Mouse (Mus musculus) spleen, adult 2 months (tissue): ENCODE results near the gene Calml4. TPM values are rescaled to one million over a fixed set of nuclear protein-coding genes. Genes with fewer than 3 reads are reported as not detected.

ENCODE experiments used
- DNase-seq, 2 experiments: peaks; one replicate each; pipeline versions ENCODE4 v3.0.0 to v3.0.0-alpha.2; 2012 to 2021; ENCODE audit warnings: low spot score in 2 of 2, low read depth in 1 of 2
- H3K27ac ChIP-seq: fragments of 200-500 bp; 2 replicates; pipeline ENCODE4 v1.5.1; 2012; ENCODE audit warnings: low read length, inconsistent platforms; ENCODE audit not compliant: insufficient read depth
- H3K27me3 ChIP-seq: fragments of 200-500 bp; 2 replicates; pipeline ENCODE4 v1.6.1; 2012; ENCODE audit warnings: mild to moderate bottlenecking, moderate library complexity, low read length, inconsistent platforms; ENCODE audit not compliant: control insufficient read depth, insufficient read depth
- H3K36me3 ChIP-seq: fragments of 200-500 bp; 2 replicates; pipeline ENCODE4 v1.6.1; 2012; ENCODE audit warnings: mild to moderate bottlenecking, low read length, inconsistent platforms; ENCODE audit not compliant: control insufficient read depth, insufficient read depth
- H3K4me1 ChIP-seq: fragments of 200-500 bp; 2 replicates; pipeline ENCODE4 v1.6.1; 2011; ENCODE audit warnings: inconsistent platforms; ENCODE audit not compliant: control insufficient read depth, insufficient read depth, insufficient read length
- H3K4me3 ChIP-seq: fragments of 200-500 bp; 2 replicates; pipeline ENCODE4 v1.5.1; 2011; ENCODE audit warnings: mild to moderate bottlenecking, inconsistent platforms; ENCODE audit not compliant: insufficient read depth, insufficient read length; ENCODE audit errors: extremely low read depth
- CTCF ChIP-seq: fragments of 200-500 bp; IDR thresholded peaks from 2 replicates; pipeline ENCODE4 v1.5.1; 2011; ENCODE audit warnings: mild to moderate bottlenecking, inconsistent platforms; ENCODE audit not compliant: insufficient read depth, insufficient read length, insufficient replicate concordance; ENCODE audit errors: extremely low read depth
- POLR2A ChIP-seq: fragments of 200-500 bp; IDR thresholded peaks from 2 replicates; pipeline ENCODE4 v1.6.1; 2011; ENCODE audit warnings: low read depth, low read length, inconsistent platforms
- WGBS: fragments of 180-500 bp; shearing (Covaris S2); methylation state at CpG from one replicate; pipeline ENCODE4 v1.1.7; 2018; 5-methylcytosine and 5-hydroxymethylcytosine counted together
- polyA plus RNA-seq: library from polyadenylated mRNA; depleted of rRNA; stranded (reverse); fragments of >200 nt; gene quantifications from 2 replicates; pipeline ENCODE4 v1.2.3, GENCODE M21; 2012; rRNA removed

The Calml4 gene
- polyA plus RNA-seq, 1 experiment: 1.6 TPM

DNA sequence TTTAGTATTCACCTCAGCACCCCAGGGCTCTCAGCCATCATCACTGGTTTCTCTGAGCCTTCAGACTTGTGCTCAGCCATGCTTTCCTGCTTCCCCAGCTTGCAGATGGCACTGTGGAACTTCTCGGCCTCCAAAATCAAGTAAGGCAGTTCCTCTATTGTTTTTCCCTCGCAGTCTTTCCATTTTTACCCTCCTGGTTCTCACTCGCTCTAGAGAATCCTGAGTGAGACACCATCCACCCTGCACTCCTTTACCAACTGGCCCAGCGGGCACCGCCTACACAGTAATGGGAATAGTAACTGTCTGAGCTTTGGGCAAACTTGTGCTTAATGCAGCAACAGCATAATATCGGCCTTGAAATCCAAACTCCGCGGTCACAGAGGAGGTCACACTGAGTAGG is 47.2 kb downstream of the Calml4 start:
- no peak overlapping the region for H3K27ac ChIP-seq
- DNase-seq: no peak
- H3K27me3 ChIP-seq: no peaks in the 10 kb centered on the region
- H3K4me1 ChIP-seq: no peaks in the 10 kb centered on the region
- peaks cover 20% of the 10 kb centered on the region for H3K36me3 ChIP-seq
- H3K4me3 ChIP-seq: no peak overlapping the region
- TF ChIP-seq CTCF: no peak
- no peak for TF ChIP-seq POLR2A
- WGBS: 93% methylated on average over 8 of the region's 8 CpGs

DNA sequence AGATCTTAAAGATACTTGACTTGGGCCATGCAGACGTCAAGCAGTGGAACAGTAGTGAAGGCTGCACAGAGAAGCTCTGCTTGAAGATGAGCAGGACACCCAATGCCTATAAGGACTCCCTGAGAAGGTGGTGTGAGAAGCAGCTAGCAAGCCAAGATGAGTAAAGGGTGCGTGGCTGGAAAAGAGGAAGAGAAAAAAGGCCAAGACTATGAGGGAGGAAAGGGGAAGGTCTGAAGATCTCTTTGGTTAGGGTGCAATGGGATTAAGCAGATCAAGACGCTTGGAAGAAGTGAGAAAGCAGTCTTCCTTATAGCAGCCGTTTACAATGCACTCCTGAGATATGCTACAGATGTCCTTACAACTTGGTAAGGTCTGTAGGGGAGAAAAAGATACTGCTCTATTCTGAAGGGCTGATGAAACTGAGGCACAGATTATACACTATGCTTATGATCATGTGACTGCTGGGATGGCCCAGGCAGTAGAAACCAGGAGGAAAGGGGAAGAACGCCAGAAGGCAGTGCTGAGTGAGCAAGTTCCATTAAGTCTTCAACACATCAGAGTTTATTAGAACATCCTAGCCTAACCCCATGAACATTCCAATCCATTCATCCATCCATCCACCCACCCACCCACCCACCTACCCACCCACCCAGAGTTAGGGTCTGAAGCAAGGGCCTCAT is 55.6 kb downstream of the Calml4 start:
- TF ChIP-seq POLR2A: no peak
- no peak for TF ChIP-seq CTCF
- Histone ChIP-seq H3K27ac (no peak overlapping the region), H3K27me3 (no peaks in the 10 kb centered on the region), H3K36me3 (peaks cover 27% of the 10 kb centered on the region), H3K4me1 (no peaks in the 10 kb centered on the region), H3K4me3 (no peak overlapping the region)
- 62% methylated on average over 5 of the region's 5 CpGs for WGBS
- DNase-seq: no peak

DNA sequence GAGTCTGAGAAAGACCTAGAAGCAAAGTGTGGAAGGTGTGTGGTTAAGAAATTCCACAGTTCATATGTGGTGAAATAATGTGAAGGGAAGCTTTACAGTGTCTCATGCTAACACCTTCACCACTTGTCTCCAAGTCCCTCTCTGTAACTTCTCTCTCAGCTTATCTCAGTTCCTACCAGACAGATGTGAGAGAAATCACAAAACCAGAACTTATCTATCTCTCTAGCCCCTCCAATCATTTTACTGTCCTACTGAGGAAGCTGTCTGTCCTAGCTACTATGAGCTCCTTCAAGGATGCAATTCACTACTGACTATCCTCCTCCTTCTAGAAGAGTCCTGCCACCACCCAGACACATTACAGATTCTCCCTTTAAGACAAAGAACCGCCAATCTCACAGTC is 59.2 kb downstream of the Calml4 start:
- Histone ChIP-seq H3K4me1 (no peaks in the 10 kb centered on the region; the same call in 1 of the 2 replicates), H3K36me3 (peaks cover 24% of the 10 kb centered on the region), H3K27ac (no peak overlapping the region), H3K4me3 (no peak overlapping the region), H3K27me3 (no peaks in the 10 kb centered on the region)
- DNase-seq: no peak
- WGBS: 100% methylated on average over 1 of the region's 1 CpGs
- TF ChIP-seq POLR2A (no peak), CTCF (no peak)

DNA sequence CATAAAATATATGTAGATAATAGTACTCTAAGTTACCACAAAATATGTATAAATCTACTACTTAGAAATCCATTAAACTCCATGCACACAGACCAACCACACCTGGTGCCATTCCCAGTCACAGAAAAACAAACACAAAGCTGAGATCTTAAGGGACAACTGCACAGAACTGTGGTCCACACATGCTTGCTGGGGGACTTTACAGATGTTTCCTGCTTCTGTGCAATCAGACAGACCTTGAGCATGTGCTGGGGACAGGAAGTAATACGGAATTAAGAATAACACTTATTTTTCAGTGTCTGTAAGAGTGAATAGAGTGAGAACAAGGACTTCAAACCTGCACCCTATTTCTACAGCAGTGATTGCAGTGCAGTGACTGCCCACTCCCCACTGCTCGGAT is 63.0 kb downstream of the Calml4 start:
- no peaks in the 10 kb centered on the region; the same call in 1 of the 2 replicates for H3K4me1 ChIP-seq
- 34% methylated on average over 2 of the region's 2 CpGs for WGBS
- peak overlapping the region; percentile 57; the same call in 1 of the 2 replicates for H3K27ac ChIP-seq
- no peaks in the 10 kb centered on the region for H3K27me3 ChIP-seq
- DNase-seq: no peak
- H3K36me3 ChIP-seq: peaks cover 24% of the 10 kb centered on the region
- TF ChIP-seq CTCF: no peak
- no peak for TF ChIP-seq POLR2A
- no peak overlapping the region for H3K4me3 ChIP-seq

DNA sequence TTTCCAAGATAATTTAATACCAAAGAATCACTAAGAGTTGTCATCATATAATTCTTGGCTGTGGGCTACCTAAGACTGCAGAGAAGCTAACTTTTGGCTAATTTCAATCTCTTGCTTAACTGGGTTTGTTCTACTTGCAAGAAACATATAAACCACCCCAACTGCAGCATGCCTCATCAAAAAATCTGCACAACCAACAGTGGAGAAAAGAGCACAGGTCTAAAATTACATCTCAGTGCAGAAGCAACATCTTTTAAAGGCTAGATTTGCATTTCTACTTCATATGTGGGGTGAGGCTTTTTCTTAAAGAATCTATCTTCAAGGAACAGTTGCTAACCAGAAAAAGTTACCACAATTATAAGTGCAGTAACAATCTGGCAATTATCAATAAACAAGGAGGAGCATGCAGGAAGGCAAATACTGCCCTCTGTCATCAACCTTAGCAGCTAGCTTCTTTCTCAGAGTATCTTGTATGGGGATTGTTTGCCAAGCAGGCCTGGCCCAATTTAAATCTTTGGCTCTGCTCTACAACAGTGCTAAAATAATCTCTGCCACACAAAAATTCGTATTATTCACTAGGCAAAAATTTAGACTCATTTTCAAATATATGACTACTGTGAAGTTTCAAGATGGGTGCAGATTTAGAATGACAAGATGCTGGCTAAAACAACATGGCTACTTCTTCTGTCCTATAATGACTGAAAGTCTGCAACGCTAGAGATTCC is 67.2 kb downstream of the Calml4 start:
- DNase-seq: no peak
- H3K4me3 ChIP-seq: no peak overlapping the region
- H3K27ac ChIP-seq: no peak overlapping the region
- peaks cover 10% of the 10 kb centered on the region for H3K36me3 ChIP-seq
- TF ChIP-seq POLR2A (no peak), CTCF (no peak)
- 87% methylated on average over 2 of the region's 2 CpGs for WGBS
- no peaks in the 10 kb centered on the region for H3K27me3 ChIP-seq
- no peaks in the 10 kb centered on the region; the same call in 1 of the 2 replicates for H3K4me1 ChIP-seq

Other genes starting within 250 kb of the Calml4 start
- 2.0 and 2.2 TPM in 2 replicates for gene Itga11, start 180.3 kb upstream of the Calml4 start, polyA plus RNA-seq
- gene Fem1b, start 46.1 kb upstream of the Calml4 start, polyA plus RNA-seq: 5.3 and 7.1 TPM in 2 replicates
- gene Cln6, start 19.3 kb upstream of the Calml4 start, polyA plus RNA-seq: 27.7 and 31.6 TPM in 2 replicates
- 17.6 and 23.3 TPM in 2 replicates for gene Pias1, start 129.8 kb downstream of the Calml4 start, polyA plus RNA-seq